Mouse (Mus musculus) liver, embryonic 14.5 days (tissue): Measurements from ENCODE around the gene Ppan.

Experiments
- CTCF ChIP-seq: IDR thresholded peaks from 2 replicates; pipeline ENCODE4 v1.5.1; 2016; ENCODE audit warnings: antibody characterized with exemption, low read depth, control low read depth
- EP300 ChIP-seq: IDR thresholded peaks from 2 replicates; pipeline ENCODE4 v1.6.1; 2016; ENCODE audit warnings: antibody characterized with exemption, low read depth

GRCm38 (mm10) chr9:20876318-20877117, 11.5 kb upstream of the Ppan start:
- TF ChIP-seq CTCF: no peak
- TF ChIP-seq EP300: no peak
